Mouse (Mus musculus) gastrocnemius, postnatal 25 days (tissue): Measurements from ENCODE around the gene Erc1. TPM values are rescaled to one million over a fixed set of nuclear protein-coding genes. Genes with fewer than 3 reads are reported as not detected.
A peak's percentile ranks its signal among the peaks of the same experiment; 100 is the strongest.

Experiments
- DNase-seq: peaks from one replicate; pipeline ENCODE4 v3.0.0; 2022
- total RNA-seq, 2 experiments: library from RNA; stranded (reverse); gene quantifications; 1 replicate in 1 of 2; 2 replicates in 1 of 2; pipeline ENCODE4 v1.2.3; 2021

Erc1 gene
- total RNA-seq, 2 experiments from 2014 or later: 21.2 to 25.7 TPM

DNA sequence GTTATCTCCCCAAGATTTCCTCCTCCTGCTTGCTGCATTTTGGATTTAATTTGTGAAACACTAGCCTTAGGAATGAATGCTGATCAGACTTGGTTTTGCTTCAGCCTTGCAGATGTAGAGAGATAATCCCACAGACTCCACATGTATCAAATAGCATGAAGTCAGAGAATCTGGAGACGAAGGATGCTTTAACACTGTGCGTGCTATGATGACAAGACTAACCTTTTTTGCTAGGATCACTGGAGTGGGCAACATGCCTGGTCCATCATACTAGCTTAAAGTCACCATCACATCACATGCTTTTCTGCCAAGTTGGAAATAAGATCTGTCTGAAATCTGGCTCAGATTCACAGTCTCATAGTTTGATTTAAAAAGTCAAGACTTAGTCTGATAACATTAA, 260.1 kb downstream of the Erc1 start:
- DNase-seq: no peak

DNA sequence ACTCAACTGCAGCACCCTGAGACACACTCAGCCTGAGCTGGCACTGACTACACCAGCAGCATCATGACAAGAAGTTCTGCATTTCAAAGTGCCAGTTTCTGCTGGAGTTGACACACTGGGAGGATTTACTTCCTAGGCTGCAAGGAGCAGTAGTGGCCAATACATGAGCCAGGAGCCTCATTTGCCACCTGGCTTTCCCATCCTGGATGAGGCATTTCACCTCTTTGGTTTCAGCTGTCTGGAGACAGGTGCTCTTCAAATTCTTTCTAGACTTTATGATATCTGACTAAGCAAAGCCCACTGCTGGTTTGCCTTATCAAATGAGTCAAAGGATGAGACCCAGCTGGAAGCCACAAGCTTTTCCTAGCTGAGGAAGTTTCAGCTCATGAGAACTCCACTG, 260.5 kb downstream of the Erc1 start:
- DNase-seq: no peak

DNA sequence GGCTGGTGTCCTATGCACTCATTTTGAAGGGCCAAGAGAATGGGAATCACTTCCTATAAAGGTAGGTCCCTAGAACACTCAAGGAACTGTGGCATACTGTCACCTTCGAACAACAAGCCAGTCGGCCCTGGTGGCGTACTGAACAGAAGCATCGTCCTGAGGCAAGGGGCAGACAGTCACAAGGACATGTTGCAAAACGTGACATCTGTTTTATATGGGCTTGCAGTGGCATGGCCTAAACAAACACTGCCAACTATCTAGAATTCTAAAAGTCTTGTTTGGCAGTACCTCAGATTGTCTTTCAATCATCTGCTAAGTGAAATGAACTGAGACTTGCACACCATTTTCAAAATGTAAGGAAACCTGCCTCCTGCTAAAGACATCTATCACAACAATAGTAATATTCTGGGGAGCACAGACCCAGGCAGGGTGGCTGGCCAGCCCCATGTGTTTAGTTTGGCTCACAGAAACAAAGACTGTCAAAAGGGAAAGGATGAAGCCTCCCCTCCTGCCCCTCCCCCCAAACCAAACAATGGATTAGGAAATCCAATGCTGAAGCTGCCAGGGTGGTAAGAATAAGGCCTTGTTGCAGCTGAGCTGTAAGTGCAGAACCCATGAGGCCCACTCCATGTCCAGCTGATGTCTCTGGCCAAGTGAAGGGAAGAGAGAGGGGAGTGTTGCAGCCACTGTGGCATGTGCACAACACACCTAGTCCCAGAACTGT, 262.2 kb downstream of the Erc1 start:
- no peak for DNase-seq

DNA sequence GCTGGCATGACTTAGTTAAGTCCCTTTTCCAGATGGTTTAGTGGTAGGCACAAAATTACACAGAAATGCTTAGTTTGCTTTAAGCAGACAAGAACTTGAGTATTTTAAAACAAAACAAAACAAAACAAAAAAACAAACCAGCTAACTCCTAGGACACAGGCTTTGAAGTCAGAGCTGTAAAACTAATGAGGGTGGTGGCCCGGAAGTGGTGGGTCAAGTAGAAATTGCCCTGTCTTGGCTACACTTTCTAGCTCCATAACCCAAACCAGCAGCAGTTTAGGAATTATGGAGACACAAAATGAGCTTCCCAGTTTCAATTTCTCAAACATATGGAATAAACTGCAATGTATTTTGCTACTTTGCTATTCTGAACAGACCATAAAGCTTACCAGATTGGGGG, 263.9 kb downstream of the Erc1 start:
- no peak for DNase-seq

DNA sequence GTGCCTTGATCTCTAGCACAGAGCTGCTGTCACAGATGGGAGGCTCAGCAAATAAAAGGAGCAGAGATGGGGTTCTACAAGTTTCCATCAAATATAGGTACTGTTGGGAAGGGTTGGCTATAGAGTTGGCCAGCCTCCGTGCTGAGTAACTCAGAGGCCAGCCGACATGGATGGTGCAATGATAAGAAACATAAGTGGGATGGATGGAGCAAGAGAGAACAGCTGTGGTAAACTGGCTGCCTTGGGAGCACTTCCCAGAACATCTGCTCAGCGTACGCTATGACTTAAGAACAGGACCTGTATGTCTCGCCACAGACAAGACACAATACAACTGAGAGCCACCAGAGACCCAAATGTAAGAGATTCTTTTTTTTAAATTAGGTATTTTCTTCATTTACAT, 264.8 kb downstream of the Erc1 start:
- no peak for DNase-seq

DNA sequence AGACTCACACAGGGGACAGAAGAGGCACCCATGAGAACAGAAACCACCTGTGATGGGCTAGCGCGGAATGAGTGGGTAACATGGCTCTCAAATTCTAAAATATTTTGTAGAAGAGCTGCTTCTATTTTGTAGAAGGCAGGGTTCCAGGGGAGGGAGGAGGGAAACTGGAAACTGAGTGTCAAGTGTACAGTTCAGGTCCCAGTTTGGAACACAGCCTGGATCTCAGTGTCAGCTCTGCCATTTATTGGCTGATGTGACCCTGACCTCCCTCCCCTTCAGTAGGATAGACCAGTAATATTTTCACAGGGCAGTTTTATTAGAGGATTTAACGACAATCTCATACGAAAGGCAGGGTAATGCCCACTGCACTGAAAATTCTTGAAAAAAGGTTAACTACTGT, 271.3 kb downstream of the Erc1 start:
- no peak for DNase-seq

DNA sequence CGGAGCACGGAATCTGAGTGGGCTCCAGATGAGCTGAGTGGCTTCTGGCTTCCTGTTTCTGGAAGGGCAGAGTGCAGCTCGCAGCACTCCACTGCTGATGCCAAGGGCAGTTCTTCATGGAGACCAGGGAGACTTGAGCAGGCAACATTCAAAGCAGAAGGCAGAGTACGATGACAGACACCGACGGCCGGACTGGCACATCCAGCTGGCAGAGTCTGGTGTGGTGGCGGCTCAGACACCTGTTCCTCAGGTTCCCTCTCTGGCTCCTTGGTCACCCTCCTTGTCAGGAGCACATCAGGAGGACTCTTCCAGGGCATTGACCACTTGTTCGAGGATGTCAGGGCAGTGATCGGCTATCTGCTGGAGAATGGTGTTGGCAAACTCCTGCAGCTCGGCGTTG, 272.6 kb downstream of the Erc1 start:
- peak; percentile 48 for DNase-seq

DNA sequence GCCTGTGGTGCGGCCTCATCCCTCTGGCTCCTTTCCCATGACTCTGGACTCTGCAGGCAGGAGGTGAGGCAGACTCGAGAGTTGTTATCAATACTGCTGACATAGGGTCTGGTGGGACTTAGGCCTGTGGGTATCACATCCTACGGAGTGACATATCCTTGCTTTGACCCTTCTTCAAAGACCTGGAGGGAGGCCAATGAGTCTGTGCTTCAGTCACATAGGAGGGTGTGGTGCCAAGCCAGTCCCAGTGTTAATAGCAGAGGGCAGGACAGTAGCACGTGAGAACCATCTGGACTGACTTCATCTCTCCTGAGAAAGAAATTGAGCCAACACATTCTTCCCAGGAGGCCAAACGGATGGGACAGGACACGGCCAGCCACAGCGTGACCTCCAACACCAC, 275.7 kb downstream of the Erc1 start:
- DNase-seq: no peak

DNA sequence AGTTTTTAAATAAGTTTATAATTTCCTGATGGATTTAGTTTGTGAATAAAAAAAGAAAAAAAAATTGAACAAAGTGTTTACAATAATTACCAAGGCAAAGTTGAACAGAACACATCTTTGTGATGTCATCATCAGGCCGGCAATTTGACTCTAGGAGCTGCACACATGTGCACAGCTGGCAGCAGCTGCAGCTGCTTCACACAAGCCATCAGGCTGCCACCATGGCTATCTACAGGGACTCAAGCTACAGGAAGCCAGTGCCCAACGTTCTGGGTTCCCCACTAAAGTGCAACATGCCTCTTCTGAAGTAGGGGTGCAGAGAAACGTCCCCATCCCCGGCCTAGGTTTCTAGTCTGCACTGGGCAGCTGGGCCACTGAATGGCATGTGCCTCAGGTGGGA, 277.2 kb downstream of the Erc1 start:
- DNase-seq: no peak

DNA sequence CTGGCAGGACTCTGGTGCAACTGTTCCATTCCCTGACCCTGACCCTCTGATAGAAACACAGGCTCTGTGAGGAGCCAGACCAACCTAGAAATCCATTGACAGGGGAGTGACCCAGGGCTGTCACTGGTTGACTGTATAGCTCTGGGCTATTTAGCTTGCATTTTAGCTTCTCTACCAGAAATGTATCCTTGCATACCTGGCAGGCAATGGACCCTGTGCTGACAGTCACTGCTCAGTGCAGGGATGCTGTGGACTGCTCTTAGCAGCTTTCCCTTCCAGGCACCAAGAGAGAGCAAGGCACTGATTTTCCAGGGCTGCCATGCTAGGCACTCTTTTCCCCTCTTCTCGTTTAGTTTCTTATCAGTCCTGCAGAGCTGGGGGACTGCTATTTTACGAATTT, 279.6 kb downstream of the Erc1 start:
- no peak for DNase-seq

DNA sequence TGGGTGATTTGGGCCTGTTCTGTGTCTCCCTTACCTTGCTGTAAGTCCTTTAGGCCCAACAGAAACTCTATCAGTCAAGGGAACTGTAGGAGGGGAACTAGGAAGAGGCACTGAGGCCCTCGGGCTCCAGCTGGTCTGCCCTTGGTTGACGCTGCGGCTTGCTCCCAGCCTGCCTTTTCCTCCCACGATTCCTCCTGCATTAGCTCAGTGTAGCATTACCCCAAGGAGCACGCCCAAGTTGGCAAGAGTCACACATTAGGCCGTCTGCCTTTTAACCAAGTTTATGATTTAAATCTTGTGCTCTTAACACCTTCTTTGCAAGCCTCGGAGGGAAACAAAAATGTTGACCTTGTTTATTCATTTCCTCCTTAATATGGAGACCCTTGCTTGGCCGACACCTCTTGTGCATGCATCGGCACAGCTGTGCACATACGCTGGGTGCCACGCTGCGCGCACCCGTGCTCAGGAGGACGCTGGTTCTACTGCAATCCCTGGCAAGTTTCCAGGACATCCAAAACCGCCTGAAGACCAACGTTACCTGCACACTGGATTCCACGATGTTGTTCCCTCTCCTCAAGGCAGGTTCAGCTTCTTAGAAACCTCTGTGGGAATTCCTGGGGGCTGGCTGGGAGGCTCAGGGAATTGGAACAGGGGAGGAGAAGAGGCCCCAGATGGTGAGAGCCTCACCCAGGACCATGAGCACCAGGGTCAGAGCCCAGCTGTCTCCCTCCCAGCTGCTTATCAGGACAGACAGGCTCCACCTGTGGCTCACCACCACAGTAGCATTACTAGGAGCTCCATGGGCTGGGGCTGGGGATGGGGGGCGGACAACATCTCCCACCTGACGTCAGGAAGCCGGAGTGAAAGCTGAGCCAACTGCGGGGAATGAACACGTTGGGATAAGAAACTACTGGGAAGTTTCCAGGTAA, 282.3 kb downstream of the Erc1 start:
- DNase-seq: peak; percentile 15

DNA sequence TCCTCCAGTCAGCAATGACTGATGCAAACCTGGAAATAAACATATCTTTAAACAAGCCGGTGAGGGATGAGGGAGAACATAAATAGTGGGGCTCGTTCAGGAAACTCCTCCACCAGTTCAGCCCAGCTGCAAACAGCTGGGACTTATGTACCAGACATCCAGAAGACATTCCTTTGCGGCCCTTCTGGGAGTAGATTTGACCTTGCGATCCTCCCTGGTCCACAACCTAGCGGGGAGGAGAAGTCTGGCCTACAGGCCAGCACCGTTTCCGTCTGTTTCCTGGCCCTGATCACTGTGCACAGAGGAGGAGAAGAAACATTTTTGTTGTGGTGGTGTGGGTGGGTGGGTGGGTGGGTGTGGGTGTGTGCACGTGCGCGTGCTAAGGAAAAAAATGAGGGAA, 285.4 kb downstream of the Erc1 start:
- DNase-seq: no peak

DNA sequence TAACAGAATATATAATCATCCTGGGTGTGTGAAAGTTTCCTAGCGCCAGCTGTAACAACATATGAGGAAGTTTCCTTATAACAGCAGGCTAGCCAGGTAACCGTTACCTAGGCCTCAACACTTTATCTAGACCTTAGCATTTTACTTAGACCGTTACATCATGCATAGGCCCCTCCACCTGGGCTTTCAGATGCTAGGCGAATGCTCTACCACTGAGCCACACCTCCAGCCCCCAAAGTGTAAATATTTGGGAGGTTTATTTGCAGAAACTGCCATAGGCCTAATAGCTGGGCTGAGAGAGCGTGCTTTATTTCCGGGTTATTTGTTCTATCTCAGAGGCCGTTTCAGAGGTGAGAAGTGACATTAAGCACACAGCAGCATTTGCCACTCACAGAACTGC, 289.1 kb downstream of the Erc1 start:
- DNase-seq: no peak

DNA sequence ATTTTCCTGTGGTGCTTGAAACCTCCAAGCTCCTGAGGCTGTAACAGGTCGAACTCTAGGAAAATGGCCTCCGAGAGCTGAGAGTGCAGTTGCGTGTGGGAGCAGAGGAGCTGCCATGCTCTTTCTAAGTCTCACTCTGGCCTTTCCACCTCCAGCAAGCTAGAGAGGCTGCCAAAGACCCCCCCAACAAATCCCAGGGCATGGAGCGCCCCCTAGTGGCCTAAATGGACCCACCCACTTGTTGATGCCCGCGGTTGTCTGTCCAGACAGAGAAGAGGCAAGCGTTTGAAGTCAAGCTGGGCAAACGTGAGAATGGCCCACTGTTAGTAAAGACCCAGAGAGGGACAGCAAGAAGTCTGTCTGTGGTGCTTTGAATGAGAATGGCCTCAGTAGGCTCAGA, 293.5 kb downstream of the Erc1 start:
- DNase-seq: no peak

DNA sequence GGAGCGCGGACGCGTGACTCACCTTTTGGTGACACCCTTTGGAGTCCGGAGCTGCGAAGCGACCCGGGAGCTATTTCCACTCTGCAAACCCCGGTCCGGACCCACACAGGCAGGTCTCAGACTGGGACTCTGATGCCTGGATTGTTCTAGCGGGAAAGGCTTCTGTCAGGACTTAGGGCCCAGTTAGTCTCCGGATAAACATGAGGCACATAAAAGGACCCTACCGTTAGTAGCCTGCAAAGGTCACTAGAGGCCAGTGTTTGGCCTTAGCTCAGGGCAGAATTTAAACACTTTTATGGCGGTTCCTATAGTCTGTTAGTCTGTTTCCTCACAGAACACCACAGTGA, 303.5 kb downstream of the Erc1 start:
- no peak for DNase-seq

DNA sequence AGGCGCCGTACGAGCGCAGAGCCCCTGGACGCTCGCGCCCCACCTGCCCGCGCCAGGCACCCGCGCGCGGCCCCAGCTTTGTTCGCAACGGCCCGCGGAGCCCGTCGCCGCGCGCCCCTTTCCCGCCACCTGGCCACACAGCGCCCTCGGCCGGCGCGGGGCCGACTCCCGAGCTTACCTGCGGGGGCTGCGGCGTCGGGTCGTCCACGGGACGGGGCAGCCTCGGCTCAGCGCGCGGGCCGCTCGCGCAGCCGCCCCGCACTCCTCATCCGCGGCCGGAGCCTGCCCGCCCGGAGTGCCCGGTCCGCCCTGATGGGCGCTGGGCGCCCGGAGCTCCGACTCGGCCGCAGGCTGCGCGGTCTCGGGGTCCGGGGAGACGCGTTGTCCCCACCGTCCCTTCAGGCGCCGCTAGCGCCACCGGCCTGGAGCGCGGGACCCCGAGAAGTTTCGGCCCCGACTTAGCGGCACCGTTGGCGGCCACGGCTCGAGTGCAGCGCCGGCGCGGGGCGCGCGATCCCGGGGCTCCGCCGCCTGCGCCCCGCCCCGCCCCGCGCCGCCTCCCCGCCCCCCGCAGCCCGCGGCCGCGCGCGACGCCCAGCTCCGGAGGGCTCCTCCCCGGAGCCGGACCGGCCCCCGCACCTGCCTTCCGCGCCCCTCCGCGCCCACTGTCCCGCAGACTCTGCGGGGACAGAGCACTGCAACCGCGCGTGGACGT, 304.0 kb downstream of the Erc1 start, which contains the start of gene Wnt5b:
Gene Wnt5b (minus strand): TSS at position 545 of the 715 bp plus-strand sequence.
- DNase-seq: peak; percentile 10

DNA sequence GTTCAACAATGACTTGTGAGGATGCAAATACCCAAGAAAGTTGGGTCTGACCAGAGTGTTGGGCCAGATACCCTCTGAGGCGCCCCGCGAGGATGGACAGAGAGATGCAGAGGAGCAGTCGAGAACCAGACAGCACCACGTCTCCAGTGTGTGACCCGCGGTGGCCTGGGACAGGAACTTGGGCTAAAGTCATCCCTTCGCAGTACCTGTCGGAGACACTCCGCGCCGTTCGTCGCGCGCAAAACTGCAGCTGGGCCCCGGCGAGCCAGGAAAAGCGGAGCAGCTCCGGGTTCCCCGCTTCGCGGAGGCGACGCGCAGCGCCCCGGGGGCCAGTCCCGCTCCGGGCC, 304.5 kb downstream of the Erc1 start:
- no peak for DNase-seq

DNA sequence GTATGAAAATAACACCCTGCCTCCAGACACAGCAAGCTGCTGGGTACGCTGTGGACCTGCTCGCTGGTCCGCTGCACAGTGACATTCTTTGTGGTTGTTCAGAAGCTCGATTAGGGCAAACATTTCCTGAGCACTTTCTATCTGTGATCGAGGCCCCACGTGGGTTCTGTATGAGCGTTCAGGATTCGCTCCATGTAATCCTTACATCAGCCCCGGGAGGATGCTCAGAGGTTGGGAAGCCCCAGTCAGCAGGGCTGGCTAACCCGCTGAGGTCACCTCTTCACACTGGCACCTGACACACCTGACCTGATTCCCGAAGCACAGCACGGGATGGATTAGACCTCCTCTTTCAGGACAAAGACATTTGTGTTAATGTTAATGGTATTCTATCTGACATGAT, 312.1 kb downstream of the Erc1 start:
- DNase-seq: no peak

DNA sequence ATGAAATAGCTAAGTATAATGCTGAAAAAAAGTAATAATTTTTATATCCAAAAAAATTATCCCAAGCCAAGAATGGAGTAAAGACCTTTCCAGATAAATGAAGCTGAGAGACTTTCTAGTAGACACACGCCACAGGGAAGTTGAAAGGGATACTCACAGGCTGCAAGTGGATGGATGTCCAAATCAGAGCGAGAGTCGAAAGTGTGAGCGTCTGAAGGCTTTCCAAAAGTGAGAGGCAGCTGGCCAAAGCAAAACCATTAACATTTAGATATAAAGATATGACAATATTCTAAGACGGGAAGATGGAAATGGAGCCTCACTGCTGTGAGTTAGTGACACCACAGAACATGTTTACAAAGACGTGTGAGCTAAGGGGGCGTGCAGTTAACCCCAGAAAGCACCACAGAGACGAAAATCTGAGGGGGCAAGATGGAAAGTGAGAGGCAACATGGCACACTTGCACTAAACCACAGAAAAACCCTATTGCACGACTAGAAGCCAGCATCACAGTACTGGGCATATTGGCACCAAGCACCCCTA, 314.7 kb downstream of the Erc1 start:
- DNase-seq: no peak

DNA sequence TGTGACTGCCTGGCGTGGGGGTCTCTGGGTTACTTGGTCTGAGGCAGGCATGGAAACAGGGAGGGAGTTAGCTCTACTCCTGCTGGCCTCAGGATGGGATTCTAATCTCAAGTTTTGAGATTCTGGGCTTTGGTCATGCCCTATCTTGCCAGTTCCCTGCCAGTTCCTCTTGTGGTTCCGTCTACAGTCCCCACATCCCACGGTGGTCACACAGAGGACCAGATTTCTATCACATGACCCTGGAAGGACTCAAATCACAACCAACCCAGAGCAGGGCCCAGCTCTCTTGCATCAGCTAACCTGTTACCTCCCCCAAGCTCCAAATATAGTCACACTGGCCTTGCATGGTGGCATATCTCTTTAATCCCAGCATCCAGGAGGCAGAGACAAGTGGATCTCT, 318.3 kb downstream of the Erc1 start:
- DNase-seq: no peak

DNA sequence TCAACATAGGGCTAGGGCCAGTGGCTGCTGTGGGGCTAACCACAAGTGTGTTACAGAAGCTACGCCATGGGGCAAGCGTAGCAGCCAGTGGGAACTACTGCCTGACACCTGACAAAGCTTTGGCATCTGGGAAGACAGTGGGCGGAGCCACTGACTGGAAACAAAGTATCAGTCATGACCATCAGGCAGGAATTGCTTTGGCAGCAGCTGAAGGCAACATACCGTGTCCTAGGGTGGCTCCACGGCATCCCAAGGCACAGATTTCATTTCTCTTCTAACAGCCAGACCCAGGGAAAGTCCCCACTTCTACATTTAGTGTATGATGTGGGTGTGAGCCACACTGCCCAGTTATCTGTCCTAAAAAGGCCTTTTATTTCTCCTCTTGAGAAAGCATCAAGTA, 321.5 kb downstream of the Erc1 start:
- DNase-seq: no peak

DNA sequence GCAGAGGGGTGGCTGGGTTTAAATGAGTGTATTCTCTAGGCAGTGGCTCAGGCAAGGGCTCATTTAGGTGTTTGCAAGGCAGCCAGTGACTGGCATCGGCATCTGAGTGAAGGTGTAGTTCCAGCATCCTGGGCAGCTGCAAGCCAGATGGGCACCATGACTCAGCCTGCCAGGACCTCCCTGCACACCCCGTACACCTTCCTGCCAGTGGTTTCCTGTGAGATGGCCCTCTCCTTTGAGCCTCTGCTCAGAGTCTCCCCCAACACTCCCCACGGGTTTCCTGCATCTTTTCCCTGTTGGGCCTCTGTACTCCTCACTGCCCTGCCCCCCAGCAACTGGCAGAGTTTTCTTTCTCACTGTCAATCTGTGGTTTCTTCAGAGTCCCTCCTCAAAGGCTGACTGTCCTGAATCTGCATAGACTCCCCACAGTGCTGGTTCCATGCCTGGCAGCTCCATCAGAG, 326.0 kb downstream of the Erc1 start:
- DNase-seq: no peak

DNA sequence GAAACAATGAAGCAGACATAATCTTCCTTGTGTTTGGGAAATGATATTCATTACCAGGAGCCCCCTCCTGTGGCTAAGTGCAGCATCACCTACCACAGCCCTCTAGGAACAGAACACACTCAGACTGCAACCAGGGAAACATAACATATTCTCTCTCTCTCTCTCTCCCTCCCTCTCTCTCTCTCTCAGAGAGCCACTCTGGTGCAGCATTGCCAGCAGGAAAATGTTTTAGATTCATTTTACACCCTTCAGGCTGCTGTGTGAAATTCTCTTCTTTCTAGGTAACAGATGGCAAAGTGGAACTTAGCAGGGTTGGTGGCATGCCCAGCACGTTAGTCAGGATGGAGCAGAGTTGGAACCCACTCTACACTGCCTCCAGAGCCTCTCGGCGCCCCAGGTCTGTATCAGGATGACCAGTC, 326.5 kb downstream of the Erc1 start:
- no peak for DNase-seq
